Mouse (Mus musculus) small intestine, adult 10 weeks (tissue): ENCODE data around the gene Ccm2l. TPM values are rescaled to one million over a fixed set of nuclear protein-coding genes. Genes with fewer than 3 reads are reported as not detected.

ENCODE experiments used
- polyA plus RNA-seq: library from polyadenylated mRNA; stranded (reverse); fragments of 350-450 nt; fragmentation: Illumina TruSeq; extraction: RNeasy Lipid Tissue Mini Kit (QIAGEN cat#74804); gene quantifications from one replicate; pipeline ENCODE4 v1.2.3, GENCODE M21; 2014; ENCODE audit warnings: low replicate concordance

Ccm2l gene
- 0.52 TPM for polyA plus RNA-seq

GRCm38 (mm10) chr2:153065747-153066508 lies at the start of gene Ccm2l:
Gene Ccm2l, plus strand, starts transcription at chr2:153065955.

GRCm38 (mm10) chr2:153031126-153032082 lies 34.4 kb upstream of the Ccm2l start, which contains the start of gene Xkr7:
Gene Xkr7, plus strand, starts transcription at chr2:153031852.

GRCm38 (mm10) chr2:153108313-153109264 lies 42.8 kb downstream of the Ccm2l start, which contains the start of gene Hck:
Gene Hck, plus strand, starts transcription at chr2:153108468.

Other genes with a start within 250 kb of the Ccm2l start
- 8.1 TPM for gene Bcl2l1, start 234.2 kb upstream of the Ccm2l start, polyA plus RNA-seq
- 13.3 TPM for gene Tpx2, start 218.0 kb upstream of the Ccm2l start, polyA plus RNA-seq
- not detected for gene Mylk2, start 154.6 kb upstream of the Ccm2l start, polyA plus RNA-seq
- gene Foxs1, start 132.7 kb upstream of the Ccm2l start, polyA plus RNA-seq: not detected
- gene Dusp15, start 114.3 kb upstream of the Ccm2l start, polyA plus RNA-seq: not detected
- gene Ttll9, start 103.5 kb upstream of the Ccm2l start, polyA plus RNA-seq: not detected
- 18.2 TPM for gene Pdrg1, start 50.5 kb upstream of the Ccm2l start, polyA plus RNA-seq
- gene Xkr7, start 34.1 kb upstream of the Ccm2l start, polyA plus RNA-seq: not detected
- gene Hck, start 42.5 kb downstream of the Ccm2l start, polyA plus RNA-seq: 0.71 TPM
- gene Tm9sf4, start 95.3 kb downstream of the Ccm2l start, polyA plus RNA-seq: 16.5 TPM
- gene Tspyl3, start 159.5 kb downstream of the Ccm2l start, polyA plus RNA-seq: 1.2 TPM
- 15.3 TPM for gene Plagl2, start 175.5 kb downstream of the Ccm2l start, polyA plus RNA-seq
- 10.2 TPM for gene Pofut1, start 175.6 kb downstream of the Ccm2l start, polyA plus RNA-seq
- 9.2 TPM for gene Kif3b, start 225.5 kb downstream of the Ccm2l start, polyA plus RNA-seq